Mouse (Mus musculus) lung, adult 2 months (tissue): ENCODE measurements around the gene Mapk8ip2.

Experiments
- CTCF ChIP-seq: fragments of 200-500 bp; IDR thresholded peaks from 2 replicates; pipeline ENCODE4 v1.5.1; 2011; ENCODE audit warnings: mild to moderate bottlenecking, low read length, control low read depth; ENCODE audit not compliant: insufficient read depth
- POLR2A ChIP-seq: fragments of 200-500 bp; IDR thresholded peaks from 2 replicates; pipeline ENCODE4 v1.6.1; 2011; ENCODE audit warnings: low read depth, mild to moderate bottlenecking, control low read depth, low read length, borderline replicate concordance; ENCODE audit errors: extremely low read depth

GRCm38 (mm10) chr15:89431271-89431670 lies 22.4 kb upstream of the Mapk8ip2 start:
- no peak for TF ChIP-seq CTCF
- TF ChIP-seq POLR2A: no peak
